ENCODE assay signal across 11 mouse cellular contexts in the genomic region with DNA sequence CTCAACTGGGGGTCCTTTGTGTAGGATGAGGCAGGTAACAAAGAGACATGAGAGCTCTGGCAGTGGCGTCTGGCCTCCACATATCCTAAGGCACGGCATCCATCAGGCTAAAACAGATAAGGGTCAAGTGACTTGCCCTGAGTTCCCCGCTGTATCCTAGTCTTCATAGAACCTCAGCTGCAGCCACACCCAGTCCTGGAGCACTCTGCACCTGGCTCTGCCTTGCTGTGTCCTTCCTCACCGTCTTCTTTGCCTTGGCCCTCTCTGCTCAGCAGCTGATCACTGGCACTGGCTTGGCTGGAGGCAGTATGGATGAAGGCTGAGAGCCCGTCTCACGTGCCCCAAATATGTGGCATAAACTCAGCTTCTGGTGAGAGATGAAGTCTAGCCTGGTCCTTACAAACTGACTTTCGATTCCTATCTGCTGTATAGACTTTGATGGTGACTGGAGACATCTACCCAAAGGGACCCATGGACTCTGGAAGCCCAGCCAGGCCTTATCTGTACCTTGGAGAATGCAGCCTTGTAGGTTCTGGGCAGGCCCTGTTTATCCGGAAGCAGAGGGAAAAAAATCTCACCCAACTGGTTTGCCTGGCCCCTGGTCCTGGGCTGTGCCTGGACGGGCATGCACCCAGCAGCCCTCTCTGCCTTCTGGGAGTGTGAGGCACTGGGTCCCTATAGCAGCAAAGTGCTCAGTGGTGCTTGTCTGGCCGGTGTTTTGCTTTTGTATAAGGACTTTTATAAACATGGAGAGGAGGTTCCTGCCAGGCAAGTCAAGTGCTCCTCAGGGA. TPM values are rescaled to one million over a fixed set of nuclear protein-coding genes. Genes with fewer than 3 reads are reported as not detected.
DNase-seq lines count a peak whose midpoint lies in the region; ATAC-seq and TF ChIP-seq lines count a peak whose summit lies in the region.
"Had no signal": no experiment of that assay in that cellular context is flagged by ENCODE, and none has a peak within 500 bp of the region (broad histone marks: within the 10 kb centered on the region; RNA-seq: fewer than 3 reads in every experiment).

No protein-coding gene starts in this region.

- peak overlapping the region; percentile 5 for H3K27ac ChIP-seq in heart, embryonic 15.5 days
- H3K27ac ChIP-seq in embryonic facial prominence, embryonic 14.5 days (replicated peaks; ENCODE audit: low read depth, low read length) = peak overlapping the region; percentile 59
- peak overlapping the region; percentile 66 for H3K27ac ChIP-seq in kidney, postnatal 0 days
- H3K27ac ChIP-seq: forebrain, embryonic 12.5 days; liver, embryonic 12.5 days had no signal

- WGBS in heart, embryonic 15.5 days = 44% methylated on average over 10 of the region's 10 CpGs
- 60% methylated on average over 10 of the region's 10 CpGs for WGBS in embryonic facial prominence, embryonic 14.5 days
- WGBS in kidney, postnatal 0 days = 66% methylated on average over 10 of the region's 10 CpGs

- no peak overlapping the region for H3K4me2 ChIP-seq in heart, embryonic 15.5 days
- no peak overlapping the region; the same call in 1 of the 2 replicates for H3K4me2 ChIP-seq in embryonic facial prominence, embryonic 14.5 days (ENCODE audit: low read depth, low read length)
- no peak overlapping the region for H3K4me2 ChIP-seq in kidney, postnatal 0 days (ENCODE audit: low read length)
- H3K4me2 ChIP-seq: forebrain, embryonic 12.5 days; liver, embryonic 12.5 days had no signal

- H3K36me3 ChIP-seq in heart, embryonic 15.5 days = peaks cover 36% of the 10 kb centered on the region
- H3K36me3 ChIP-seq in embryonic facial prominence, embryonic 14.5 days (ENCODE audit: control insufficient read depth, insufficient read depth, low read length) = peaks cover 32% of the 10 kb centered on the region
- H3K36me3 ChIP-seq in kidney, postnatal 0 days (ENCODE audit: insufficient read depth, low read length) = peaks cover 13% of the 10 kb centered on the region

- H3K27me3 ChIP-seq in heart, embryonic 15.5 days = no peaks in the 10 kb centered on the region
- H3K27me3 ChIP-seq in embryonic facial prominence, embryonic 14.5 days (replicated peaks; ENCODE audit: control insufficient read depth, insufficient read depth, low read length) = no peaks in the 10 kb centered on the region
- no peaks in the 10 kb centered on the region for H3K27me3 ChIP-seq in kidney, postnatal 0 days (ENCODE audit: insufficient read depth, low read length)
- H3K27me3 ChIP-seq: liver, embryonic 12.5 days had no signal

- no peak; the same call in 1 of the 2 replicates for ATAC-seq in heart, embryonic 15.5 days (replicated peaks; ENCODE audit: insufficient number of reproducible peaks, insufficient read depth, low FRiP score, low read depth)
- peak; percentile 93 for ATAC-seq in embryonic facial prominence, embryonic 14.5 days (ENCODE audit: low read depth)
- ATAC-seq in kidney, postnatal 0 days (replicated peaks; ENCODE audit: low FRiP score, low read depth) = peak; percentile 76
- ATAC-seq: liver, embryonic 12.5 days had no signal

- H3K9me3 ChIP-seq in heart, embryonic 15.5 days (replicated peaks) = no peaks in the 10 kb centered on the region
- 0 out of 2 replicates have a peak, but pooled peaks cover 5% of the 10 kb centered on the region for H3K9me3 ChIP-seq in embryonic facial prominence, embryonic 14.5 days (ENCODE audit: control insufficient read depth, low read length)
- no peaks in the 10 kb centered on the region for H3K9me3 ChIP-seq in kidney, postnatal 0 days (replicated peaks; ENCODE audit: low read length)
- H3K9me3 ChIP-seq: forebrain, embryonic 12.5 days; liver, embryonic 12.5 days had no signal

- no peak for DNase-seq in heart, adult 9 months (ENCODE audit: low spot score in 2 of 2)
- peak; percentile 74 for DNase-seq in embryonic facial prominence, embryonic 14.5 days (ENCODE audit: low spot score)
- peak; percentile 22 for DNase-seq in kidney, postnatal 0 days (ENCODE audit: low spot score)
- peak; percentile 75 for DNase-seq in lung, postnatal 14 days
- no peak for DNase-seq in cerebellum, postnatal 36 days
- no peak for DNase-seq in c-Kit-positive CD71-positive TER-119-positive erythroid progenitor cells, embryonic 14.5 days (ENCODE audit: low spot score)
- DNase-seq in cerebellum, adult 11-12 months = no peak
- DNase-seq: adrenal gland, postnatal 36 days had no signal

- no peak for TF ChIP-seq CTCF in kidney, postnatal 0 days (IDR thresholded peaks at IDR 0.05; ENCODE audit: low read depth)

- H3K4me3 ChIP-seq in heart, embryonic 15.5 days = no peak overlapping the region
- no peak overlapping the region for H3K4me3 ChIP-seq in embryonic facial prominence, embryonic 14.5 days (ENCODE audit: low read depth, low read length)
- no peak overlapping the region for H3K4me3 ChIP-seq in kidney, postnatal 0 days (replicated peaks; ENCODE audit: low read depth, low read length)
- H3K4me3 ChIP-seq: forebrain, embryonic 12.5 days; liver, embryonic 12.5 days had no signal

- H3K9ac ChIP-seq in heart, embryonic 15.5 days = no peak overlapping the region
- H3K9ac ChIP-seq in embryonic facial prominence, embryonic 14.5 days (ENCODE audit: low read depth, low read length) = no peak overlapping the region
- H3K9ac ChIP-seq in kidney, postnatal 0 days (ENCODE audit: low read depth, low read length) = no peak overlapping the region
- H3K9ac ChIP-seq: forebrain, embryonic 12.5 days; liver, embryonic 12.5 days had no signal

- H3K4me1 ChIP-seq in heart, embryonic 15.5 days (replicated peaks) = peaks cover 37% of the 10 kb centered on the region
- H3K4me1 ChIP-seq in embryonic facial prominence, embryonic 14.5 days (ENCODE audit: control insufficient read depth, insufficient read depth, low read length) = 0 out of 2 replicates have a peak, but pooled peaks cover 6% of the 10 kb centered on the region
- 0 out of 2 replicates have a peak, but pooled peaks cover 6% of the 10 kb centered on the region for H3K4me1 ChIP-seq in kidney, postnatal 0 days (replicated peaks; ENCODE audit: insufficient read depth, low read length)
- H3K4me1 ChIP-seq: forebrain, embryonic 12.5 days had no signal

RNA-seq across cellular contexts. Expression of a gene that starts 9.7 kb away (rescaled TPM):
- 7.0 and 8.5 TPM in 2 replicates for polyA plus RNA-seq in heart, embryonic 15.5 days (2015; fragmentation: Nextera tagmentation; extraction: Ambion mirVana)
- 11.0 and 11.6 TPM in 2 replicates for polyA plus RNA-seq in embryonic facial prominence, embryonic 14.5 days (2014; fragmentation: Nextera tagmentation; extraction: Ambion mirVana)
- 9.4 and 10.2 TPM in 2 replicates for polyA plus RNA-seq in kidney, postnatal 0 days (2015; fragmentation: Nextera tagmentation; extraction: Ambion mirVana)

RNA-seq across cellular contexts. Expression of a gene that starts 44.8 kb away (rescaled TPM):
- polyA plus RNA-seq in heart, embryonic 15.5 days (2015; fragmentation: Nextera tagmentation; extraction: Ambion mirVana) = 0.08 and 0.10 TPM in 2 replicates
- 0.11 and 0.35 TPM in 2 replicates for polyA plus RNA-seq in embryonic facial prominence, embryonic 14.5 days (2014; fragmentation: Nextera tagmentation; extraction: Ambion mirVana)
- 0.19 and 0.25 TPM in 2 replicates for polyA plus RNA-seq in kidney, postnatal 0 days (2015; fragmentation: Nextera tagmentation; extraction: Ambion mirVana)
- polyA plus RNA-seq: liver, embryonic 12.5 days had no signal

RNA-seq across cellular contexts. Expression of a gene that starts 45.2 kb away (rescaled TPM):
- polyA plus RNA-seq in heart, embryonic 15.5 days (2015; fragmentation: Nextera tagmentation; extraction: Ambion mirVana) = 3.0 and 3.5 TPM in 2 replicates
- polyA plus RNA-seq in embryonic facial prominence, embryonic 14.5 days (2014; fragmentation: Nextera tagmentation; extraction: Ambion mirVana) = 3.2 and 3.3 TPM in 2 replicates
- 2.1 and 4.1 TPM in 2 replicates for polyA plus RNA-seq in kidney, postnatal 0 days (2015; fragmentation: Nextera tagmentation; extraction: Ambion mirVana)

Comparison
In these comparisons a context has a peak if more than half of its experiments do, and no peak if none do; other contexts are left out.
1. H3K27ac ChIP-seq: peak in every context shown above with its lines; median percentile 66 in kidney, postnatal 0 days; 59 in embryonic facial prominence, embryonic 14.5 days; 5 in heart, embryonic 15.5 days.
2. DNase-seq: peak in embryonic facial prominence, embryonic 14.5 days (single experiment), kidney, postnatal 0 days (single experiment) and lung, postnatal 14 days (single experiment); none in heart, adult 9 months (0 of 2), cerebellum, postnatal 36 days (0 of 2), c-Kit-positive CD71-positive TER-119-positive erythroid progenitor cells, embryonic 14.5 days (single experiment) and cerebellum, adult 11-12 months (single experiment).